Mouse (Mus musculus) cerebellum, adult (tissue): ENCODE measurements around the gene Parvb.

ENCODE experiments used
- ATAC-seq: cut with Nextera tagmentation; 2 replicates; pipeline ENCODE4 v1.9.2; 2017; ENCODE audit warnings: mild to moderate bottlenecking, moderate library complexity, mixed read lengths; ENCODE audit not compliant: insufficient number of reproducible peaks, low FRiP score, low TSS enrichment

The Parvb gene

DNA sequence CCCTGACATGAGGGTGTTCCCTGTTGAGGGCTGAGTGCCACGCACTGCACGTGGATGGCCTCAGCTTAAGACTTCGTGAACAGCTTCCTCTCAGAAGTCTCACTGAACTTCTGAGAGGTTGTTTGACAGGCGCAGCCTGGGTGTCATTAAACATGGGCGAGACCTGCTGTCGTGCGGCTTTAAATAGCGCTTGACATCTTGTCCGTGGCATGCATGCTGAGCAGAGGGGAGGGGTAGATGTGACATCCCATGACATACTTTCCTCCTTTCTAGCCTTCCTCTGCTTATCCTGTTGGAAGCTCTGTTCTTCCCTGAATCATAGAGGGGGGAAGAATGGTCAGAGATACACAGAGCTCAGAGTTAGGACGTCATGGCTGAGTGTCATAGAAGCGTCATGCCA is 21.9 kb downstream of the Parvb start:
- ATAC-seq = peak; percentile 50; the same call in 1 of the 2 replicates

GRCm38 (mm10) chr15:84254387-84254786 is 22.5 kb downstream of the Parvb start:
- no peak for ATAC-seq

- ATAC-seq = no peak
Observed at GRCm38 (mm10) chr15:84256254-84256850, 24.5 kb downstream of the Parvb start.

DNA sequence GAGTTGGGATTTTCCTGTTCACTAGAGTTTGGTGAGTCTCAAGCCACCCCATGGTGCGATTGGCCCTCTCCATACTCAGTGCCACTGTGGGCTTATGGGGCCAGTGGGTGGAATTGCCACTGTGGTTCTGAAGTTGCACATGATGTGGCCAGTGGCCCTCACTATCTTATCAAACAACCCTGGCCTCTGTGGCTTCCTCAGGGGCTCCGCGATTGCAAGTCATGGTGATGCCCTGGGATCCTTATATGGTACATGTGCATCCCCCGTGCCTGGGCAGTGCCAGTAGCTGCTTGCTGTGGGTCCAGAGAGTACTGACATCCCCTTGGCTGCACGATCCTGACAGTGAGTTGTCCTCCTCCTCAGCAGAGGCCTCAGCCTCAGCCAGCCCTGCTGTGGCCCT is 25.0 kb downstream of the Parvb start:
- no peak for ATAC-seq

DNA sequence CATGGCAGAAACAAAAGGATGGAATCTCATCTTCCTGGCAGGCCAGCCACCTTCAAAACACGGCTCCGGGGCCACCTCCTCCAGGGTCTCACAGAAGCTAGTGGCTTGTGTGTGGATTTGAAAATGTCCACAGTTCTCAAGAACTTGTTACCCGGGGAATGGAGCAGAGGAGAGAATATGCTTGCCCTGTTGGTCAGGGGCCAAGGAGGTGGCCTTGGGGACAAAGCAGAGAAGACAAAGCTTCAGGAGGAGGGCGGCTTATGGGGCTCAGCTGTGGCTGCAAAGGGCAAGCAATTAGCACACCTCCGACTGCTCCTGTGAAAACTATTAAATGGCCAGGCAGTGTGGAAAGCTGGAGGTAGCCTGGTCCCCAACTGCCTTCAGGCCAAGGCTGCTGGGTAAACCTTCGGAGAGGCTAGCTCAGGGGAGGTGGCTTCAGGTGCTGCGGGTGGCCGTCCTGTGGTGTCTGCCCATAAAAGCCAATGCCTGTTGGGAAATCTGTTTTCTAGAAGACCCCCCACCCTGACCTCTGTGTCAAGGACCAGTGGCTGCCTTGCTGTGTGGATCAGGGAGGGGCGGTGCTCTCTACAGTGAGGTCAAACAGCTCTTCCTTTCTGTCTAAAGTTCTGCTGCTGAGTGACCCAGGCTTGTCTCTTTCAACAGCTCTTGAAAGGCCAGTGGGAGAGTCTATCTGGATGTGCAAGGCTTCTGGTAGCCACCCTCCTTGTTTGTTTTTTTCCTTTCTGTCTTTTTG is 26.9 kb downstream of the Parvb start:
- no peak for ATAC-seq

GRCm38 (mm10) chr15:84260123-84260822 is 28.4 kb downstream of the Parvb start:
- ATAC-seq = no peak

GRCm38 (mm10) chr15:84262630-84263029 is 30.8 kb downstream of the Parvb start:
- no peak for ATAC-seq

- no peak for ATAC-seq
Observed at GRCm38 (mm10) chr15:84263573-84263972, 31.7 kb downstream of the Parvb start.

DNA sequence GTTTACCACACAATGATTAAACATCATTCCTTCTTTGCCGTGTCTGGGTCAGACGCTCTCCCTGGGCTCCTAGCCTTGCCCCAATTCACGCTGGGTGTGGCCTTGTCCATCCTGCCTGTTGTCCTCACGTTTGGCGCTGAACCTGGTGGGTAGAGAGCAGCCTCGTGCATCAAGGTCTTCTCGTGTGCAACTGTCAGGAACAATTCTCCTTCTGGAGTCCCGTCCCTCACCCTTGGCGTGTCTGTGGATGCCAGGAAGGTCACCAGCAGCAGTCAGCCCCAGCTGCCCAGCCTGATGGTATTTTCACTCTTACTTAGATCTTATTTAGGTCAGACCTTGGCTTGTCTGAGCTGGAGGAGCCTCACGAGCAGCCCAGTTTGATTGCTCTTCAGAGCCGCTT is 33.3 kb downstream of the Parvb start:
- ATAC-seq = no peak

- ATAC-seq = no peak
Observed at GRCm38 (mm10) chr15:84266290-84266689, 34.4 kb downstream of the Parvb start.

DNA sequence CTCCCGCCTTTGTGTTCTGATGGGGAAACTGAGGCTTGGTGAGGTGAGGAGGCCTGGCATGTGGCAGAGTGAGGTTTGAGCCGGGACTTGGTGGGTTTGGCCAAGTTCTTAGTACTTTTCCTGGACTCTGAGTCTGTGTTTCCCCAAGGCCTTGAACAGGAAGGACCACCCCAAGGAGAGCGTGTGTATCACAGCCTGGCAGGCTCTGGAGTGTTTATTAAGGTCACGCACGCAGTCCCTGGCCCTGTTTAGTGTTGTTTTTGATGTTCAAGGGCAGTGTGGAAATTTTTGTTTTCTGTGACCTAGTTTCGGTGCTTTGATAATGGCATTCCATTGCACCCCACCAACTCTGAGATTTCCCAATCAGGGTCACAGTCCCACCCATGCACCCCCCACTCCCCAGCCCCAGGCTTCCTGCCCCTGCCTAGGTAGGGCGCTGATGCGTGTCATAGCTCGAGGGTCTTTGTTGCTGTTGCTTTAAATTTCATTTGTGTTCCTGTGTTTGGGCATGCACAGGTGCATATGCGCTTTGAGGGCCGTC is 35.9 kb downstream of the Parvb start:
- ATAC-seq = no peak

DNA sequence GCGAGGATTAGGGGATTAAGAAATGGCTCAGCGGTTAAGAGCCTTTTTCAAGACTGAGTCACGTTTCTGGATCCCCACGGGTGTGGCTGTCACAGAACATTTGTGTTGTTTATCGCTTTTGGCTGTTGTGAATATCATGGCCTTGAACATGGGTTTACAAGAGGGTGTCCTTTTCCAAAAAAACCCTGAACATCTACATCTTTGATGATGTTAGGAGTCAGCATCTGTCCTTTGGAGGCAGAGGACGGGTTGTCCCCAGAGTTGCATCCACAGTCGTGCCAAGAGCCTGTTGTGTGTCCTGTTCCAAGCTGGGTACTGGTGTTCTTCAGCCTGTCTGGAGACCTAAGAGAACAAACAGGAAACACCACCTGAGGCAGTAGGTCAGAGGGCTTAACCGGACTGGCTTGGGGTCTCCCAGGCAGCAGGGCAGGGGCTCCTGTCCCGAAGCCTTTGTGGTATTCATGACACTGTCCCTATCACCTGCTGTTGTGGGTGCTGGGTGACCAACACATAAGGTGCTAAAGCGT is 37.3 kb downstream of the Parvb start:
- no peak for ATAC-seq

GRCm38 (mm10) chr15:84270032-84270431 is 38.2 kb downstream of the Parvb start:
- no peak for ATAC-seq

- ATAC-seq = no peak
Observed at GRCm38 (mm10) chr15:84270463-84270862, 38.6 kb downstream of the Parvb start.

- ATAC-seq = no peak
Observed at GRCm38 (mm10) chr15:84276066-84276465, 44.2 kb downstream of the Parvb start.

- ATAC-seq = no peak
Observed at GRCm38 (mm10) chr15:84278091-84278490, 46.2 kb downstream of the Parvb start.

DNA sequence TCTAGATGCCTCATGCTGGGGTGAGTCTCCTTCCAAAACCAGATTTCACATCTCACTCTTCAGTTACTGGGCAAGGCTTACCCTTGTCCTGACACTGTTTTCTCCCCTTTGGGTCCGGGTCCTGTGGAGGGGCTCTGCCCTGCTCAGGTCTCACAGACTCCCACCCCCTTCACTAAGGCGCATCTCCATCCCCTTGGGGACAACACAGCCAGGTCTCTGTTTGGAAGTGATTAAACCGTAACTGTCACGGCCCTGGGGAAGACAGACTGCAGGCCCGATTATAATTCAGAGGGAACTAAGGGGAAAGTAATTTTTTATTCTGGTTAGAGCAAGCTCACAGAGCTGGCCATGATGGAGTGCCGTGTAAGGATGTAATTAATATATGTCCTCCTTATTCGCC is 46.8 kb downstream of the Parvb start:
- ATAC-seq = no peak

GRCm38 (mm10) chr15:84280309-84280708 is 48.5 kb downstream of the Parvb start:
- ATAC-seq = no peak

- no peak for ATAC-seq
Observed at GRCm38 (mm10) chr15:84280712-84281347, 49.0 kb downstream of the Parvb start.
